Mouse (Mus musculus): ENCODE data around the gene Wnt9b. TPM values are rescaled to one million over a fixed set of nuclear protein-coding genes. Genes with fewer than 3 reads are reported as not detected.
A peak's percentile ranks its signal among the peaks of the same experiment; 100 is the strongest.

The Wnt9b gene
- polyA plus RNA-seq, 2 experiments: 0.01 to 0.05 TPM

DNA sequence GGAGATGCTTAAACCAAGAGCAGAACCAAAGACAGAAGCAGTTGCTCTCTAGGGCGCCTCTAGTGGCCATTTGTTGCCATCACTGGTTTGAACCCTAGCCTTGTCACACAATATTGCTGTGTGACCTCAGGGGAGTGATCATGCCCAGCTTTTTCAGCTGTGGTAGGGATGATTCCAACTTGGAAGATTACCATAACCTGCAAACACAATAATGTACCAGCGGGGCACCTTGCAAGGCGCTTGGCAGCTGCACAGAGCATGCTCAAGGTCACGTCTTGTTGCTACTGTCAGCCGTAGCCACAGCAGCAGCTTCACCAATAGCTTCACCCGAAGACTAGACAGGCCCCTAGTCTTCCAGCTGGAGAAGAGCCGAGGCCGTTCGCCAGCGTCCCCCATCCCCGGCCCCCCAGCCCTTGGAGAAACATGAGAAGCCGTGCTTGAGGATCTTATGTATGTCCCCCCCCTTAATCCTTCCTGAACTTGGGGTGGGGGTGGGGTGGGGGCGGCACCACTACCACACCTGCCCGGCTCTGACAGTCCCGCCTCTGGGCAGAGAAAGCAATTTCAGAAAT, 28.1 kb downstream of the Wnt9b start:
- no peaks in the 10 kb centered on the region for H3K4me1 ChIP-seq (replicated peaks; ENCODE audit: control insufficient read depth in 2 of 2, insufficient read depth in 2 of 2, low read length in 1 of 2)
- no peak overlapping the region for H3K27ac ChIP-seq
- H3K9me3 ChIP-seq (ENCODE audit: control insufficient read depth, low read length): no peaks in the 10 kb centered on the region
- 33% methylated on average over 15 of the region's 15 CpGs for whole genome bisulfite sequencing (ENCODE audit: insufficient replicate concordance)
- H3K9ac ChIP-seq (replicated peaks): no peak overlapping the region
- DNase-seq (ENCODE audit: low read depth in 3 of 3, low spot score in 3 of 3) (no peak), ATAC-seq (ENCODE audit: insufficient read depth) (no peak)
- H3K36me3 ChIP-seq (replicated peaks; ENCODE audit: control insufficient read depth, insufficient read depth, low read depth): no peaks in the 10 kb centered on the region
- H3K27me3 ChIP-seq (ENCODE audit: control insufficient read depth, insufficient read depth, low read length): no peaks in the 10 kb centered on the region
- H3K4me2 ChIP-seq (ENCODE audit: low read depth): no peak overlapping the region
- H3K4me3 ChIP-seq (ENCODE audit: insufficient read depth in 1 of 2, low read depth in 2 of 2, low read length in 2 of 2): no peak overlapping the region
- TF ChIP-seq EP300 (IDR thresholded peaks at IDR 0.05; ENCODE audit: low read depth) (no peak), CTCF (IDR thresholded peaks at IDR 0.05; ENCODE audit: low read depth) (peak; percentile 73)

DNA sequence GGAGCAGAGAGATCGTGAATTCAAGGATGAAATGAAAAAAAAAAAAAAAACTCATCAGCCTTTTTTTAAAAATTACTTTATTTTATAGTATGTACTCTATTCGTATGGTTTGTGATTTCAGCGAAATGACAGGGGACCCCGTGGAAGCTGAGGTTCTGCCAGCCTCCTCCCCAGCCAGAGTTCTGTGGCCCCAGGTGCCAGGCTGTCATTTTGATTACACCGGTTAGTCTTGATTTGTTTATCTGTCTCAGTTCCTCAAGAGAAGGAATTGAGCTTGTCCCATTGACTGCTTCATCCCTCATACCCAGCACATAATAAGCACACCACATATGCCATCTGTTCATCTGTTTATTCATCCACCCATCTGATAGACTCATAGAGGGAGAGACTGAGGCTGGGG, 30.2 kb downstream of the Wnt9b start:
- Histone ChIP-seq H3K27ac (no peak overlapping the region), H3K9me3 (ENCODE audit: control insufficient read depth, low read length) (no peaks in the 10 kb centered on the region), H3K36me3 (replicated peaks; ENCODE audit: control insufficient read depth, insufficient read depth, low read depth) (no peaks in the 10 kb centered on the region), H3K27me3 (ENCODE audit: control insufficient read depth, insufficient read depth, low read length) (no peaks in the 10 kb centered on the region), H3K4me2 (ENCODE audit: low read depth) (no peak overlapping the region), H3K4me1 (replicated peaks; ENCODE audit: control insufficient read depth in 2 of 2, insufficient read depth in 2 of 2, low read length in 1 of 2) (no peaks in the 10 kb centered on the region), H3K4me3 (ENCODE audit: insufficient read depth in 1 of 2, low read depth in 2 of 2, low read length in 2 of 2) (no peak overlapping the region), H3K9ac (replicated peaks) (no peak overlapping the region)
- ATAC-seq (ENCODE audit: insufficient read depth) (no peak), DNase-seq (ENCODE audit: low read depth in 3 of 3, low spot score in 3 of 3) (no peak)
- TF ChIP-seq EP300 (IDR thresholded peaks at IDR 0.05; ENCODE audit: low read depth) (no peak), CTCF (IDR thresholded peaks at IDR 0.05; ENCODE audit: low read depth) (no peak)
- 67% methylated on average over 5 of the region's 5 CpGs for WGBS (ENCODE audit: insufficient replicate concordance)

DNA sequence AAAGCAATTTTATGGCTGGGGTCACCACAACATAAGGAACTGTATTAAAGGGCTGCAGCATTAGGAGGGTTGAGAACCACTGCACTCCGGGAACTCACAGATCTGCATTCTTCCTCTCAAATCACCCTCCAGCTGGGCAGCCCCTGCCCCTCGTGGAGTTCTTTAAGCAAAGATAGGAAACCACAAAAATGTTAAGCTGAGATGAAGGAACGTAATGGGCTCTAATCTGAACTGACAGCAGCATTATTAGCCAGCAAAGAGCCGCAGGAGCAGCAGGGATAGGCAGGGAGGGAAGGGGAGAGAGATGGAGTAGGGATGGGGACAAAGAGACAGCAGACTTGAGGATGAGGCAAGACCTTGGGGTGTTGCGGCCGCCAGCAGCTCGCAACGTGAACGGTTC, 32.6 kb downstream of the Wnt9b start:
- no peak overlapping the region for H3K4me2 ChIP-seq (ENCODE audit: low read depth)
- no peaks in the 10 kb centered on the region for H3K9me3 ChIP-seq (ENCODE audit: control insufficient read depth, low read length)
- no peak overlapping the region for H3K4me3 ChIP-seq (ENCODE audit: insufficient read depth in 1 of 2, low read depth in 2 of 2, low read length in 2 of 2)
- TF ChIP-seq CTCF (IDR thresholded peaks at IDR 0.05; ENCODE audit: low read depth) (no peak), EP300 (IDR thresholded peaks at IDR 0.05; ENCODE audit: low read depth) (no peak)
- no peaks in the 10 kb centered on the region for H3K36me3 ChIP-seq (replicated peaks; ENCODE audit: control insufficient read depth, insufficient read depth, low read depth)
- H3K9ac ChIP-seq (replicated peaks): no peak overlapping the region
- DNase-seq (ENCODE audit: low read depth in 3 of 3, low spot score in 3 of 3): no peak
- 33% methylated on average over 9 of the region's 9 CpGs for WGBS (ENCODE audit: insufficient replicate concordance)
- no peaks in the 10 kb centered on the region for H3K27me3 ChIP-seq (ENCODE audit: control insufficient read depth, insufficient read depth, low read length)
- H3K27ac ChIP-seq: no peak overlapping the region
- H3K4me1 ChIP-seq (replicated peaks; ENCODE audit: control insufficient read depth in 2 of 2, insufficient read depth in 2 of 2, low read length in 1 of 2): no peaks in the 10 kb centered on the region
- no peak for ATAC-seq (ENCODE audit: insufficient read depth)

DNA sequence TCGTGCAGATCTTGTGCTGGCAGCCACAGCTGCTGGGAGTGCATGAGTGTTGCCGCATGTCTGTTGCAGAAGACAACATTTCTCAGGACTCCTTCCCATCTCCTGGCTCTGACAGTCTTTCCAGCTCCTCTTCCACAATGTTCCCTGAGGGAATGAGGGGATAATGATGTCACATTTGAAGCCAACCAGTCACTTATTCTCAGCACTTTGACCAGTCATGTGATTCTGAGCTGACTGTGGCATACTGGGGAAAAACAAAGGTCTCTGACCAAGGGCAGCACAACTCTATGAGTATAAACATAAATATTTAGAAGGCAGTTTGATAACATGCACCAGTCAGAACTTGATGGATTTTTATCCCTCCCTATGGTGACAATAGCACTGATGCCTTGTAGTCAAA, 35.5 kb downstream of the Wnt9b start:
- Histone ChIP-seq H3K27me3 (ENCODE audit: control insufficient read depth, insufficient read depth, low read length) (no peaks in the 10 kb centered on the region), H3K9ac (replicated peaks) (no peak overlapping the region), H3K27ac (no peak overlapping the region), H3K4me3 (ENCODE audit: insufficient read depth in 1 of 2, low read depth in 2 of 2, low read length in 2 of 2) (no peak overlapping the region), H3K4me1 (replicated peaks; ENCODE audit: control insufficient read depth in 2 of 2, insufficient read depth in 2 of 2, low read length in 1 of 2) (no peaks in the 10 kb centered on the region), H3K9me3 (ENCODE audit: control insufficient read depth, low read length) (no peaks in the 10 kb centered on the region), H3K36me3 (replicated peaks; ENCODE audit: control insufficient read depth, insufficient read depth, low read depth) (no peaks in the 10 kb centered on the region), H3K4me2 (ENCODE audit: low read depth) (no peak overlapping the region)
- TF ChIP-seq EP300 (IDR thresholded peaks at IDR 0.05; ENCODE audit: low read depth) (no peak), CTCF (IDR thresholded peaks at IDR 0.05; ENCODE audit: low read depth) (no peak)
- DNase-seq (ENCODE audit: low read depth in 3 of 3, low spot score in 3 of 3) (no peak), ATAC-seq (ENCODE audit: insufficient read depth) (no peak)
- 68% methylated on average over 2 of the region's 2 CpGs for WGBS (ENCODE audit: insufficient replicate concordance)

DNA sequence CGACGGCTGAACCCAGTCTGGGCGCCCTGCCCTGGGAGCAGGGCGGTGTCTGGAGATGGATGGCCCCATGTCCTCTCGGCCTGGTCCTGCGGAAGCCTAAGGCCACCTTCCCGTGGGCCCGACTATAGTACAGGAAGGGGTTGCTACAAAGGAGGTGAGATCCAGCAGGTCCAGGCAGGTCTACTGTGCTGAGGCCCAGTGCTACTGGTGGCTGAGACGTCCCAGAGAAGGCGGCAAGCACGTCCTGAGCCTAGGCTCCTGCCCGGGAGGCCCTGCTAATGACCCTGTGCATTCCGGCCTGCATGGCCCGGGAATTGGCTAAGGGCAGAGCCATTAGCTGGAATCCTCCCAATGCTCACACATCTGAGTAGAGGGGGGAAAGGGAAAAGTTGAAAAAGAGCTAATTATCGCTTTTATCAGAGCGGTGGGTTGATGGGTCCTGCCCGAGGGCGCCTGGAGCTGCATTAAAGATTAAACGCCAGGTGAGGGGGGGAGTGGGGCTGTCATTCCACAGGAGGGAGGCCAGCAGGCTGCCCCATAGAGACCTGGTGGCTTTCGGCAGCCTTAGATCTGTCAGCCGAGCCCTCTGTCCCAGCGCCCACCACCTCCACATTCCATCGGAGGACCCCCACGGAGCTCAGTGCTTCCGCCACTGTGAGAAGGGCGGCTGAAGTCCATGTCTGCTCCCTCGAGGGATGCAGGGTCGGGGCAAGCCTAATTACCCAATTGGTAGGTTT, 37.6 kb downstream of the Wnt9b start:
- H3K9me3 ChIP-seq (ENCODE audit: control insufficient read depth, low read length): no peaks in the 10 kb centered on the region
- no peak for TF ChIP-seq EP300 (IDR thresholded peaks at IDR 0.05; ENCODE audit: low read depth)
- TF ChIP-seq CTCF (IDR thresholded peaks at IDR 0.05; ENCODE audit: low read depth): no peak
- WGBS (ENCODE audit: insufficient replicate concordance): 57% methylated on average over 28 of the region's 28 CpGs
- ATAC-seq (ENCODE audit: insufficient read depth) (no peak), DNase-seq (ENCODE audit: low read depth in 3 of 3, low spot score in 3 of 3) (no peak)
- no peak overlapping the region for H3K27ac ChIP-seq
- no peaks in the 10 kb centered on the region for H3K27me3 ChIP-seq (ENCODE audit: control insufficient read depth, insufficient read depth, low read length)
- H3K4me3 ChIP-seq (ENCODE audit: insufficient read depth in 1 of 2, low read depth in 2 of 2, low read length in 2 of 2): no peak overlapping the region
- H3K36me3 ChIP-seq (replicated peaks; ENCODE audit: control insufficient read depth, insufficient read depth, low read depth): no peaks in the 10 kb centered on the region
- no peak overlapping the region for H3K4me2 ChIP-seq (ENCODE audit: low read depth)
- H3K9ac ChIP-seq (replicated peaks): no peak overlapping the region
- H3K4me1 ChIP-seq (replicated peaks; ENCODE audit: control insufficient read depth in 2 of 2, insufficient read depth in 2 of 2, low read length in 1 of 2): no peaks in the 10 kb centered on the region
